Mouse (Mus musculus) cortical plate, adult 2 months (tissue): Measurements from ENCODE around the gene Rrn3. TPM values are rescaled to one million over a fixed set of nuclear protein-coding genes. Genes with fewer than 3 reads are reported as not detected.
"Not testable (repeated sequence)": the region's sequence is repeated elsewhere in the genome, so short reads cannot be mapped to it uniquely, and the experiment has no call there.

ENCODE experiments used
- H3K27ac ChIP-seq: fragments of 200-500 bp; 2 replicates; pipeline ENCODE4 v1.5.1; 2012; ENCODE audit warnings: low read length, control low read depth, inconsistent platforms; ENCODE audit not compliant: insufficient read depth
- H3K4me1 ChIP-seq: fragments of 200-500 bp; 2 replicates; pipeline ENCODE4 v1.6.1; 2011; ENCODE audit warnings: low read length; ENCODE audit not compliant: control insufficient read depth, insufficient read depth
- H3K4me3 ChIP-seq: fragments of 200-500 bp; 2 replicates; pipeline ENCODE4 v1.5.1; 2011; ENCODE audit warnings: mild to moderate bottlenecking, low read length, control low read depth; ENCODE audit not compliant: insufficient read depth
- CTCF ChIP-seq: fragments of 200-500 bp; IDR thresholded peaks from 2 replicates; pipeline ENCODE4 v1.5.1; 2011; ENCODE audit warnings: mild to moderate bottlenecking, control low read depth, low read length; ENCODE audit not compliant: insufficient read depth; ENCODE audit errors: extremely low read depth
- POLR2A ChIP-seq: fragments of 200-500 bp; IDR thresholded peaks from 2 replicates; pipeline ENCODE4 v1.6.1; 2011; ENCODE audit warnings: mild to moderate bottlenecking, low read length, control low read depth; ENCODE audit not compliant: insufficient read depth; ENCODE audit errors: extremely low read depth
- polyA plus RNA-seq: library from polyadenylated mRNA; depleted of rRNA; stranded (reverse); fragments of >200 nt; gene quantifications from 2 replicates; pipeline ENCODE4 v1.2.3, GENCODE M21; 2012; rRNA removed

The Rrn3 gene
- polyA plus RNA-seq, result 30.0 and 30.3 TPM in 2 replicates

DNA sequence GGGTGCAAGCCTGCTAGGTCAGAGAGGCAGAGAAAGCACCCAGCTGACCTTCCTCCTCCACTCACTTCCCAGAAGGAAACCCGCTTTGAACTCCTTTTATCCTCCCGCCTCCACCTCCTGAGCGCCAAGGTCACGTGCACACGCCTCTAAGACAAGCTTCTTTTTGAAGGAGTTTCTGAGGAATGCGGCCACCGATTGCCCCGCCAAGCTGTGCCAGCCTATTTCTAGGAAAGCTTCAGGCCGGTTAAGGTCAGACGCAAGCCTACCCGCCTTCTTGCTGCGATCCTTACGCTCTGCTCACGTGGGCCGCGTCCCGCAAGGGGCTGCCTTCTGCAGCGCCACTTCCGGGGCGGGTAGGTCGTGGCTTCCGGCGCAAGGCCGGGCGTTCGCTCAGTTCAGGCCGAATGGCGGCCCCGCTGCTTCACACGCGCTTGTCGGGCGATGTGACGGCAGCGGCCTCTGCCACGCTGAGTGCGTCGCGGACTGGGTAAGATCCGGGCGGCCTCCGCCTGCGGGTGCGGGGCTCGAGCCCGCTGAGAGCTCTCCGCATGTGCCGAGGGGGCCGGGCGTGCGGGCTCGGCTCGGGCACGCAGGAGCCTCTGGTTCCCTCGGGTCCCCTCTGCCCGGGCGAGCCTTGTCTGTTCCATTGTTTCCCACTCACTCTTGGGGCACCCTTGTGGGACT is at the start of gene Rrn3:
Rrn3 (plus strand) TSS at position 356 of the 684 bp plus-strand sequence.
- TF ChIP-seq POLR2A (peak; percentile 95), CTCF (no peak)
- peak within 1 kb of the TSS; percentile 53 for H3K4me3 ChIP-seq
- peaks cover 8% of the 10 kb centered on the region for H3K4me1 ChIP-seq
- peak within 1 kb of the TSS; percentile 5 for H3K27ac ChIP-seq

DNA sequence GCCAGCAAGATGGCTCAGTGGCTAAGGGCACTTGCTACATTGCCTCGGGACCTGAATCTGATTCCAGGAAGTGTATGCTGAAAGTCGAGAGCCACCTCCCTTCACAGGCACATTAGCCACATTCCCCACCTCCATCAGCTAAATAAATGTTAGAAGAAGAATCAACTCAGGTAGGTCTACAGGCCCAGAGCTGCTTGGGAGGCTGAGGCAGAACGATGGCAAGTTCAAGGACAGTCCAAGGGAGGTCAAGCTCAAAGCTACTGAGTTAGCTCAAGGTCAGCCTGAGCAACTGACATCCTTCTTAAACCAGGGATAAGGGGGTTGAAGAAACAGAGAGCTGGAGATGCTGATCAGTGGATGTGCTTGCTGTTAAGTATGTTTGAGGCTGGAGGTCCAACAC is 47.7 kb upstream of the Rrn3 start:
- H3K27ac ChIP-seq, result no peak overlapping the region
- H3K4me1 ChIP-seq, result no peaks in the 10 kb centered on the region
- TF ChIP-seq POLR2A, result no peak
- TF ChIP-seq CTCF, result no peak
- H3K4me3 ChIP-seq, result no peak overlapping the region

GRCm38 (mm10) chr16:13733518-13734137 is 46.9 kb upstream of the Rrn3 start:
- no peak overlapping the region for H3K27ac ChIP-seq
- TF ChIP-seq CTCF (peak; percentile 72), POLR2A (no peak)
- no peak overlapping the region for H3K4me3 ChIP-seq

GRCm38 (mm10) chr16:13735977-13736376 is 44.5 kb upstream of the Rrn3 start:
- no peaks in the 10 kb centered on the region for H3K4me1 ChIP-seq
- H3K4me3 ChIP-seq, result no peak overlapping the region
- TF ChIP-seq CTCF (no peak), POLR2A (no peak)
- H3K27ac ChIP-seq, result no peak overlapping the region

More at GRCm38 (mm10) chr16:13733518-13734137, 46.9 kb upstream of the Rrn3 start:
- no peaks in the 10 kb centered on the region for H3K4me1 ChIP-seq

GRCm38 (mm10) chr16:13739044-13739443 is 41.5 kb upstream of the Rrn3 start:
- H3K4me1 ChIP-seq, H3K27ac ChIP-seq, H3K4me3 ChIP-seq: not testable (repeated sequence)

GRCm38 (mm10) chr16:13740844-13741243 is 39.7 kb upstream of the Rrn3 start:
- Histone ChIP-seq H3K27ac (no peak overlapping the region), H3K4me1 (no peaks in the 10 kb centered on the region), H3K4me3 (no peak overlapping the region)
- TF ChIP-seq POLR2A (no peak), CTCF (no peak)

DNA sequence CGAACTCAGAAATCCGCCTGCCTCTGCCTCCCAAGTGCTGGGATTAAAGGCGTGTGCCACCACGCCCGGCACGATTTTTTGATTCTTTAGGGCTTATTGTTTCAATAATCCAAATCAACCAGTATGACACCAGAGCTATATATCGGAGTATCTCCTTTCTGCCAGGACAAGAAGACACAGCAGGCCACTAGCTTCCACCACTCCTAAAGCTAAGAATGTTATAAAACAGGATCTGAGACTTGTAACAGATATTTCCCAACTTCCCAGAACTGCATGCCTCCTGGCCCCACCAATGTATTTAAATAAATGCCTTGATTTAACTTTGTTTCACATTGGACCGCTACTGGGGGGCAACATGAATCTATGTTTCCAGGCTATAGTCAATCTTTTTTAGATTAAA is 32.8 kb upstream of the Rrn3 start:
- no peak overlapping the region for H3K4me3 ChIP-seq
- H3K4me1 ChIP-seq, result no peaks in the 10 kb centered on the region
- H3K27ac ChIP-seq, result no peak overlapping the region
- TF ChIP-seq CTCF, result no peak
- TF ChIP-seq POLR2A, result no peak

DNA sequence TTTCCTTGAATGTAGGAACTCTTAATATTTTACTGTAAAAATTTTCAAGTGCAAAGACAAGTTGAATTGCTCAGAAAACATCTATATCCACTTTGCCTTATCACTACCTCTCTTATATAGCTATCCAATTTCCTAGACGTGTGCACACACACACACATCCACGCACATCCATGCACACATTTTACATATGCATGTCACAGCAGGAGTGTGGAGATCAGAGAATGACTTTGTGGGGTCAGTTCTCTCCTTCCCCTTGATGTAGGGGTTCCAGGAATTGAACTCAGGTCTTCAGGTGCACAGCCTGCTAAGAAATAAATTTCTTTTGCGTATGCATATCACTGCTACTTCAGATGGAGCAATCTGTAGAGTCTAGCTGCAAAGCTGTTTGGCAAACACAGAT is 32.4 kb upstream of the Rrn3 start:
- Histone ChIP-seq H3K4me1 (no peaks in the 10 kb centered on the region), H3K4me3 (no peak overlapping the region), H3K27ac (no peak overlapping the region)
- no peak for TF ChIP-seq POLR2A
- no peak for TF ChIP-seq CTCF

- H3K4me3 ChIP-seq, H3K4me1 ChIP-seq, H3K27ac ChIP-seq: not testable (repeated sequence)
Observed at GRCm38 (mm10) chr16:13748813-13749212, 31.7 kb upstream of the Rrn3 start.

- no peak for TF ChIP-seq CTCF
- TF ChIP-seq POLR2A, result no peak
- no peaks in the 10 kb centered on the region for H3K4me1 ChIP-seq
- no peak overlapping the region for H3K27ac ChIP-seq
- no peak overlapping the region for H3K4me3 ChIP-seq
Observed at GRCm38 (mm10) chr16:13749306-13749705, 31.2 kb upstream of the Rrn3 start.
